Comparison of ENCODE assay signal across 8 mouse cellular contexts in genomic region chr7:24638026-24638856, GRCm38 (mm10). TPM values are rescaled to one million over a fixed set of nuclear protein-coding genes. Genes with fewer than 3 reads are reported as not detected.
A peak's percentile ranks its signal among the peaks of the same experiment; 100 is the strongest.
DNase-seq lines count a peak whose midpoint lies in the region; ATAC-seq and TF ChIP-seq lines count a peak whose summit lies in the region.

No protein-coding gene starts in this region.

- ATAC-seq in forebrain, embryonic 12.5 days (ENCODE audit: low FRiP score) = peak; percentile 50; the same call in 1 of the 2 replicates
- ATAC-seq in midbrain, embryonic 13.5 days = no peak

- peak overlapping the region; percentile 81 for H3K4me2 ChIP-seq in forebrain, embryonic 12.5 days
- peak overlapping the region; percentile 67 for H3K4me2 ChIP-seq in midbrain, embryonic 13.5 days (replicated peaks)

- no peak for TF ChIP-seq EP300 in ES-Bruce4 (IDR thresholded peaks at IDR 0.05; ENCODE audit: insufficient read depth, low read depth, low read length)

- no peaks in the 10 kb centered on the region for H3K4me1 ChIP-seq in cerebellum, adult 2 months (ENCODE audit: control insufficient read depth, insufficient read depth, low read length)
- H3K4me1 ChIP-seq in ES-Bruce4 (ENCODE audit: control insufficient read depth, insufficient read depth, low read length) = no peaks in the 10 kb centered on the region
- H3K4me1 ChIP-seq in forebrain, embryonic 12.5 days = peaks cover 23% of the 10 kb centered on the region
- peaks cover 26% of the 10 kb centered on the region for H3K4me1 ChIP-seq in midbrain, embryonic 13.5 days (replicated peaks)

- no peaks in the 10 kb centered on the region for H3K36me3 ChIP-seq in ES-Bruce4 (ENCODE audit: control insufficient read depth, insufficient read depth, low read length, poor library complexity, severe bottlenecking)
- no peaks in the 10 kb centered on the region for H3K36me3 ChIP-seq in forebrain, embryonic 12.5 days (replicated peaks)
- H3K36me3 ChIP-seq in midbrain, embryonic 13.5 days = no peaks in the 10 kb centered on the region

- H3K9me3 ChIP-seq in ES-Bruce4 (replicated peaks; ENCODE audit: control insufficient read depth, insufficient read depth, low read length, poor library complexity, severe bottlenecking) = no peaks in the 10 kb centered on the region
- no peaks in the 10 kb centered on the region for H3K9me3 ChIP-seq in forebrain, embryonic 12.5 days
- H3K9me3 ChIP-seq in midbrain, embryonic 13.5 days = no peaks in the 10 kb centered on the region

- no peak overlapping the region for H3K27ac ChIP-seq in cerebellum, adult 2 months (ENCODE audit: insufficient read depth, low read length)
- H3K27ac ChIP-seq in ES-Bruce4 (ENCODE audit: insufficient read depth, low read length) = no peak overlapping the region
- H3K27ac ChIP-seq in forebrain, embryonic 12.5 days = no peak overlapping the region
- H3K27ac ChIP-seq in midbrain, embryonic 13.5 days = no peak overlapping the region

- H3K4me3 ChIP-seq in cerebellum, adult 2 months (replicated peaks; ENCODE audit: insufficient read depth, low read depth, low read length) = peak overlapping the region; percentile 11
- peak overlapping the region; percentile 47 for H3K4me3 ChIP-seq in ES-Bruce4 (ENCODE audit: low read depth, low read length)
- peak overlapping the region; percentile 38 for H3K4me3 ChIP-seq in forebrain, embryonic 12.5 days (replicated peaks)
- peak overlapping the region; percentile 41 for H3K4me3 ChIP-seq in midbrain, embryonic 13.5 days (replicated peaks)

- no peak for DNase-seq in cerebellum, adult 2 months
- no peak for DNase-seq in cerebellum, adult 11 months
- peak; percentile 25 to 67 for DNase-seq in kidney, postnatal 36 days
- DNase-seq in cerebellum, adult 9-11 months = no peak
- DNase-seq in frontal cortex, postnatal 10 days (ENCODE audit: low spot score in 2 of 2) = no peak

- no peak for TF ChIP-seq CTCF in cerebellum, adult 2 months (IDR thresholded peaks at IDR 0.05; ENCODE audit: borderline replicate concordance, insufficient read depth, low read depth, low read length)
- TF ChIP-seq CTCF in ES-Bruce4 (IDR thresholded peaks at IDR 0.05; ENCODE audit: low read depth, low read length) = no peak

- TF ChIP-seq POLR2A in cerebellum, adult 2 months (IDR thresholded peaks at IDR 0.05; ENCODE audit: borderline replicate concordance, insufficient read depth, low read length) = no peak
- no peak for TF ChIP-seq POLR2A in ES-Bruce4 (IDR thresholded peaks at IDR 0.05; ENCODE audit: insufficient read depth, low read length)

- 3% methylated on average over 35 of the region's 35 CpGs for whole genome bisulfite sequencing in cerebellum, adult 2 months
- WGBS in forebrain, embryonic 12.5 days = 3% methylated on average over 35 of the region's 35 CpGs
- 2% methylated on average over 35 of the region's 35 CpGs for WGBS in midbrain, embryonic 13.5 days

- H3K9ac ChIP-seq in ES-Bruce4 (ENCODE audit: low read depth, poor library complexity, severe bottlenecking) = peak overlapping the region; percentile 8; the same call in 1 of the 2 replicates
- H3K9ac ChIP-seq in forebrain, embryonic 12.5 days = 0 out of 2 replicates have a peak overlapping the region, but pooled peaks have one; percentile 2
- H3K9ac ChIP-seq in midbrain, embryonic 13.5 days (replicated peaks) = peak overlapping the region; percentile 32; the same call in 1 of the 2 replicates

- peaks cover 1% of the 10 kb centered on the region for H3K27me3 ChIP-seq in cerebellum, adult 2 months (ENCODE audit: control insufficient read depth, insufficient read depth, low read length)
- H3K27me3 ChIP-seq in ES-Bruce4 (ENCODE audit: control insufficient read depth, insufficient read depth, low read length, poor library complexity, severe bottlenecking) = no peaks in the 10 kb centered on the region
- H3K27me3 ChIP-seq in forebrain, embryonic 12.5 days = peaks cover 63% of the 10 kb centered on the region
- peaks cover 60% of the 10 kb centered on the region for H3K27me3 ChIP-seq in midbrain, embryonic 13.5 days

RNA-seq across cellular contexts. Expression of gene Lypd3, which starts 1.9 kb away (rescaled TPM):
- polyA plus RNA-seq in cerebellum, adult 2 months (2012; rRNA removed) = 0.08 TPM in 1 of 2 replicates, not detected in the other
- polyA plus RNA-seq in ES-Bruce4 (2011; ENCODE audit: insufficient read depth, insufficient read length, low read depth, missing spikeins) = 0.48 and 0.81 TPM in 2 replicates
- 0.42 and 0.56 TPM in 2 replicates for polyA plus RNA-seq in forebrain, embryonic 12.5 days (2016; fragmentation: Nextera tagmentation; extraction: Ambion mirVana)
- not detected in 2 replicates for polyA plus RNA-seq in midbrain, embryonic 13.5 days (2015; fragmentation: Nextera tagmentation; extraction: Ambion mirVana)

RNA-seq across cellular contexts. Expression of gene Phldb3, which starts 27.7 kb away (rescaled TPM):
- 0.18 TPM in 1 of 2 replicates, not detected in the other for polyA plus RNA-seq in cerebellum, adult 2 months (2012; rRNA removed)
- 5.6 and 7.1 TPM in 2 replicates for polyA plus RNA-seq in ES-Bruce4 (2011; ENCODE audit: insufficient read depth, insufficient read length, low read depth, missing spikeins)
- not detected in 2 replicates for polyA plus RNA-seq in forebrain, embryonic 12.5 days (2016; fragmentation: Nextera tagmentation; extraction: Ambion mirVana)
- not detected in 2 replicates for polyA plus RNA-seq in midbrain, embryonic 13.5 days (2015; fragmentation: Nextera tagmentation; extraction: Ambion mirVana)

RNA-seq across cellular contexts. Expression of gene Tex101, which starts 38.2 kb away (rescaled TPM):
- not detected in 2 replicates for polyA plus RNA-seq in cerebellum, adult 2 months (2012; rRNA removed)
- polyA plus RNA-seq in ES-Bruce4 (2011; ENCODE audit: insufficient read depth, insufficient read length, low read depth, missing spikeins) = 0.85 and 1.5 TPM in 2 replicates
- not detected in 2 replicates for polyA plus RNA-seq in forebrain, embryonic 12.5 days (2016; fragmentation: Nextera tagmentation; extraction: Ambion mirVana)
- 0.15 TPM in 1 of 2 replicates, not detected in the other for polyA plus RNA-seq in midbrain, embryonic 13.5 days (2015; fragmentation: Nextera tagmentation; extraction: Ambion mirVana)

RNA-seq across cellular contexts. Expression of gene Zfp575, which starts 50.8 kb away (rescaled TPM):
- 1.4 TPM in 2 replicates for polyA plus RNA-seq in cerebellum, adult 2 months (2012; rRNA removed)
- 0.88 and 1.4 TPM in 2 replicates for polyA plus RNA-seq in ES-Bruce4 (2011; ENCODE audit: insufficient read depth, insufficient read length, low read depth, missing spikeins)
- polyA plus RNA-seq in forebrain, embryonic 12.5 days (2016; fragmentation: Nextera tagmentation; extraction: Ambion mirVana) = 3.1 and 3.5 TPM in 2 replicates
- polyA plus RNA-seq in midbrain, embryonic 13.5 days (2015; fragmentation: Nextera tagmentation; extraction: Ambion mirVana) = 6.4 and 6.6 TPM in 2 replicates

RNA-seq across cellular contexts. Expression of gene Ethe1, which starts 50.9 kb away (rescaled TPM):
- polyA plus RNA-seq in cerebellum, adult 2 months (2012; rRNA removed) = 25.7 and 28.0 TPM in 2 replicates
- 13.4 and 15.5 TPM in 2 replicates for polyA plus RNA-seq in ES-Bruce4 (2011; ENCODE audit: insufficient read depth, insufficient read length, low read depth, missing spikeins)
- 15.3 and 15.7 TPM in 2 replicates for polyA plus RNA-seq in forebrain, embryonic 12.5 days (2016; fragmentation: Nextera tagmentation; extraction: Ambion mirVana)
- 13.8 and 14.7 TPM in 2 replicates for polyA plus RNA-seq in midbrain, embryonic 13.5 days (2015; fragmentation: Nextera tagmentation; extraction: Ambion mirVana)

Comparison
In these comparisons a context has a peak if more than half of its experiments do, and no peak if none do; other contexts are left out.
1. DNase-seq: peak in kidney, postnatal 36 days (2 of 2); none in cerebellum, adult 2 months (0 of 2), cerebellum, adult 11 months (single experiment), cerebellum, adult 9-11 months (single experiment) and frontal cortex, postnatal 10 days (0 of 2).
2. Peak in every context shown above with its lines, with median percentiles within 50 percentile points of each other: H3K4me3 ChIP-seq and H3K9ac ChIP-seq.